Mouse (Mus musculus): ENCODE results near the gene Galntl6.
"Not testable (repeated sequence)": the region's sequence is repeated elsewhere in the genome, so short reads cannot be mapped to it uniquely, and the experiment has no call there.

The Galntl6 gene

GRCm38 (mm10) chr8:57837384-57837783, 1075.1 kb downstream of the Galntl6 start:
- no peak for DNase-seq

DNA sequence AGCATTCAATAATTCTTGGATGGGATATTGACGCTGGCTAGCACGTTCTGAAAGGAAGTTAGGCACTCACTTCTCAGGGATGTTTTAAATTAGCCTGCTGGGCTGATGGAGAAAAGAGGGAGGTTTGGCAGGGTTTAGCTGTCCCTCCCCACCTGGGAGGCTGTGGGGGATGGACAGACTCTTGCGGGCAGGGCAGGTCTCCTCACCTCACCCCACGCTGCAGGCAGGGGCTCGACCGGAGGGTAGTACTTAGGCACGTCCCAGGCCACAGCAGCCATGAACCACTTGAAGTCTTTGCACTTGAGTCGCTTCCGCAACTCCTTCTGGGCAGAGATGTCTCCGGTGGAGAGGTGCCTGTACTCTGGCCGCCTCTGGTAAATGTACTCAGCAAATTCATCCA, 1075.5 kb downstream of the Galntl6 start:
- DNase-seq: no peak

GRCm38 (mm10) chr8:57836201-57836883, 1076.1 kb downstream of the Galntl6 start:
- DNase-seq: no peak

DNA sequence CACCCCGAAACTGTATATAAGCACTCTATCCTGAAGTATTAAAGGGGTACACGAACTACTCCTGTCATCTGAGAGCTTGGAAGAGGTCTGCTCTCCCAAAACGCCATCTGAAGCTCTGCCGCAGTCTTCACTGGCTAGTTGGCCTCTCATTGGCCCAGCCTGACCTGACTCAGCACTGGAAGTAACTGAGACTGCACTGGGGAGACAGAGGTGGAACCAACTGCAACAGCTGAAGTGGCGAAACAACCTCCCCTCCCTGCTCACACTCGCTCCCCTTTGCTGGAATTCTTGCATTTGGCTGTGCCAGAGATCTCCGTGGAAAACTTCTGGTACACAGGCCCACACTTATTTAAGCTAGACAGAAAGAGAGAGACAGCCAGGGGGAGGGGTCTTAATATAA, 1089.3 kb downstream of the Galntl6 start:
- DNase-seq: no peak

DNA sequence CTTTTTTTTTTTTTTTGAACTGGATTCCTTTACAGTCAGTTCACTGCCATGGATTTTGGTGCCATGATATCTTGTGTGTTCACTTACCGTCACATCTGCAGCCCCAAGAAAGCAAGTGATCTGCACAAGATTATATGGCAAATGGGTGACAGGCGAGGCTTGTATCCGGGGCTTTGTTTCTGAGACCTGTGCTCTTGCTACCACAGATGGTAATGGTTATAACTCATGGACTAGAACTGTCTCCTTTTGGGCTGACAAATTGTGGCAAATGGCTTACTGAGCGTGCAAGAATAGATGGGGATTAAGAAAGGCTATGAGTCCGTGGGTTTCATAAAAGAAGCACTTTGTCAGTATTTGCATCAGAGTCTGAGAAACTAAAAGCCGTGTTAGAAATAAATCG, 1096.4 kb downstream of the Galntl6 start:
- DNase-seq: no peak

- no peak for DNase-seq
These were observed 1105.4 kb downstream of the Galntl6 start for GRCm38 (mm10) chr8:57807060-57807459.

DNA sequence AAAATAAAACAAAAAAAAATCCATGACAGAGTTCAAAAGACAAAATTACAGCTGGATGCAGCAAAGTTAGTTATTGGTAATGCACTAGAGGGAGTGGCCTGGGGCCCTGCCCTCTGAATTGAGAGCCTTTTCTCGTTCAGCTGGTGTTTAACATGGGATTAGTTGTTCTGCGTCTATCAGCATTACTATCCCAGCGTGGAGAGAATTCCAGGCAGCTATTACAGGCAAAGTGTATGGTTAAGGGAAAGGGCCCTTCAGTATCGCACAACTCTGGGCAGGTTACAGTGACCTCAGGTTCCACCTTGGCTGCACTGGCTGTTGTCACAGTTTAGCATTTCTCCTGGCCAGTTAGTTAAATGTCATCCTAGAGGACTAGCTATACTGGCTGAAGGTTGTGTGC, 1107.3 kb downstream of the Galntl6 start:
- DNase-seq: no peak

GRCm38 (mm10) chr8:57803821-57804220, 1108.6 kb downstream of the Galntl6 start:
- DNase-seq: no peak

DNA sequence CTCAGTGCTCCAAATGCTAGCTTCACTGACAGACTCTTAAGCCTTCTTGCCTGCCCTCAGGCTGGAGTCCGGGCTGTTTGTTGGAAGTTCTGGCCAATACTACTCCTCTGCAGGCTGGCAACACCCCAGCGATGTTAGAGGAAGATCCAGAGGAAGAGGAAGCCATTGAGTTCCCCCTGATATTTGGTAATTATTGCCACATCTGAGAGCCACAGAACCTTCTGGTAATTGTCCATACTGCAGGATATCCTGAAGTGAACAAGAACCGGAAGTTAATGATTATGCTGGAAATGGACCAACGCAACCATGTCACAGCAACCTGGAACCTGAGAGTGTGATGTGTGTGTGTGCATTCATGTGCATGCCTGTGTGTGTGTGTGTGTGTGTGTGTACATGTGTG, 1111.2 kb downstream of the Galntl6 start:
- DNase-seq: peak; percentile 21

GRCm38 (mm10) chr8:57800327-57800726, 1112.1 kb downstream of the Galntl6 start:
- peak; percentile 85 for DNase-seq

GRCm38 (mm10) chr8:57799797-57800204, 1112.6 kb downstream of the Galntl6 start:
- peak; percentile 72 for DNase-seq

DNA sequence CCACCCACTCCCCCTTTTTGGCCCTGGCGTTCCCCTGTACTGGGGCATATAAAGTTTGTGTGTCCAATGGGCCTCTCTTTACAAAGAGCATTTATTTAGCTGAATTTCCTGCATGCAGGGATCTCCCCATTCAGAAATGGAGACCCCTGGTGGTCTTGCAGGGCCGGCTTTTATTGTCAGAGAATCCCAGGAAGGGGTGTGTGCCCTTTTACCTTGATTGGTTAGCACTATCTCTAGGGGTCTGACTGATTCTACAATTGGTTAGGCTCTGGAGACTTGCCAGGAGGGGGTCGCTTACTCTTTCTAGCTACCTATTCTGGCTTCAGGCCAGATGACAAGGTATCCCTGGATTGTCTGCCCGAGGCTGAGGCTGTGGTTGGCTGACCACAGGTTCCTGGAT, 1119.0 kb downstream of the Galntl6 start:
- no peak for DNase-seq

DNA sequence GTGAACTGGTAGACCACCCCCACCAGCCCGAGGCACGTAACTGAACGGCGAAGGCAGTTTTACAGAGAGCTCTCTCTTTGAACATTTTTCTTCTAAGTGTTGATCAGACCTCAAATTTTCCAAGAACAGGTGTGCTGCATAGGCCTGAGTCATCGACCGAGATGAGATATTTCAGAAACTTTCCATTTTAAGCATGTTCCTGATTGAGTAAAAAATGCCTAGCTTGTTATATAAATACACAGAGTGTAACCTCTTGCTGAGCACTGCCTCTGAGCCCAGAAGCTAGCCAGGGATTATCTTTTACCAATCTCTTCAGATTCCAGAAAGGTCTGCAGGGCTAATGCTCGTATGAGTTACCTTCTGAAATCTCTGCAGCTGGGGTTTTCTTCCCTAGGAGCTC, 1120.2 kb downstream of the Galntl6 start:
- DNase-seq: no peak

- DNase-seq: peak; percentile 45
These were observed 1121.1 kb downstream of the Galntl6 start for GRCm38 (mm10) chr8:57791309-57791721.

- no peak for DNase-seq
These were observed 1132.9 kb downstream of the Galntl6 start for GRCm38 (mm10) chr8:57779551-57779950.

DNA sequence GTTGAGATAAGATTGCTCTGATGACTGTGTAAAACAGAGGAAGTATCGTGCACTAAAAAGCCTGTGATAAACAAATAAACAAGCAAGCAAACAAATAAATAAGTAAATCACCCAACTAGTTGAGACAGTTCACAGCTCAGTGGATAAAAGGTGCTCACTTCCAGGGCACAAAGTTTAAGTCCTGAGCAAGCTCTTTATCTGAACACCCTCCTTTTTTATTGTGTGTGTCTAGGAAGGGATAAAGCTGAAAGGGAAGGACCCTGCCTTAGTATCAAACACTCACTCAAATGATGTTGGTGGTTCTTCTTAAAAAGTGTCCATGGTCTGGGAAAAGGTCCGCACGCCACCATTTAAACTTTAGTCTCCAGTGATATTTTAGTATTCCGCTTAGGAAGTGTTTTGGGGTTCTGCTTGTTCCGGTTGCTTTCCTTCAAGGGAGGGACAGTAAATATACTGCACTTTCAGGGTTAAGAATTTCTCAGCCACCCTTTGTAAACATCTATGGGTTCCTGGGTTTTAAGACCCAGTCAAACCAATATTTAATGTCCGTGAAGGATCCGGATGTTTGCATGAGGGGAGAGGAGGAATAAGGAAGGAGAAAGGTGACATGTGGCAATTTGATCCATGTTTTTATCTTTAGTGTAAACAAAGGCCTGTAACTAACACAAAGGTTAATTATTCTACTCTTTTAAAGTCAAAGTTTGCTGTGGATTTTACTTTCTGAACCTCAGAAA, 1134.3 kb downstream of the Galntl6 start:
- no peak for DNase-seq

- DNase-seq: peak; percentile 29
These were observed 1135.7 kb downstream of the Galntl6 start for GRCm38 (mm10) chr8:57776723-57777122.

- no peak for DNase-seq
These were observed 1139.6 kb downstream of the Galntl6 start for GRCm38 (mm10) chr8:57772732-57773265.

DNA sequence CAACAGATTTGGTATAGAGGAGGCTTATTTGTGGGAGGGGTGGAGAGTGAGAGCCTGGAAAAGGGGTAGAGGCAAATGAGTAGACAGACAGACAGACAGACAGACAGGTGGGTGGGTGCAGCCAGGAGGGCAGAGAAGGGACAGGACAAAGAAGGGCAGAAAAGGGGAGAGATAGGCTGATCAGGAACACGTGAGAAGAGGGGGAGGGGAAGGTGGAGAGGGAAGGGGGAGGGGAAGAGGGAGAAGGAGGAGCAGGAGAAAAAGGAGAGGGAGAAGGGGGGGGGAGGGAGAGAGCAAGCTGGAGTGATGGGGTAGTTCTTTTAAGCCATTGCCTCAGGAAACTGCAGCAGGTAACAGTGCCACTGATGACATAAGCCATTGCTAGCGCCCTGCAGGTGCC, 1144.9 kb downstream of the Galntl6 start:
- DNase-seq: no peak

GRCm38 (mm10) chr8:57766471-57767065, 1145.9 kb downstream of the Galntl6 start:
- no peak for DNase-seq

- DNase-seq: no peak
These were observed 1146.6 kb downstream of the Galntl6 start for GRCm38 (mm10) chr8:57765726-57766351.

GRCm38 (mm10) chr8:57765192-57765591, 1147.2 kb downstream of the Galntl6 start:
- DNase-seq: no peak

DNA sequence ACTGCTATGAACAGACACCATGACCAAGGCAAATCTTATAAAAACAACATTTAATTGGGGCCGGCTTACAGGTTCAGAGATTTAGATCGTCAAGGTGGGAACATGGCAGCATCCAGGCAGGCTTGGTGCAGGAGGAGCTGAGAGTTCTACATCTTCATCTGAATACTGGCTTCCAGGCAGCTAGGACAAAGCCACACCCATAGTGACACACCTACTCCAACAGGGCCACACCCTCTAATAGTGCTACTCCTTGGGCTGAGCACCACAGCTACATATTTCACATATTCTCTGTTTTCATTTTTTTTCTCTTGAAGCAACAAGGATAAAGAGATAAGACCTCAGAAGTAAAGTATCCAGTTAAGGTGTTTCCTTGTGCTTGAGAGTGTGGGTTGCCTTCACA, 1149.8 kb downstream of the Galntl6 start:
- not testable (repeated sequence) for DNase-seq
